Mouse (Mus musculus): ENCODE measurements around the gene Ercc2.
A peak's percentile ranks its signal among the peaks of the same experiment; 100 is the strongest.

Gene Ercc2

GRCm38 (mm10) chr7:19405417-19405816 is 23.6 kb downstream of the Ercc2 start:
- peak in 1 of 2 experiments; percentile 59 for DNase-seq (ENCODE audit: low spot score in 2 of 2)

GRCm38 (mm10) chr7:19409753-19410152 is 27.9 kb downstream of the Ercc2 start:
- DNase-seq (ENCODE audit: low spot score in 2 of 2) = no peak

GRCm38 (mm10) chr7:19410766-19411344 is 29.0 kb downstream of the Ercc2 start:
- no peak for DNase-seq (ENCODE audit: low spot score in 2 of 2)

DNA sequence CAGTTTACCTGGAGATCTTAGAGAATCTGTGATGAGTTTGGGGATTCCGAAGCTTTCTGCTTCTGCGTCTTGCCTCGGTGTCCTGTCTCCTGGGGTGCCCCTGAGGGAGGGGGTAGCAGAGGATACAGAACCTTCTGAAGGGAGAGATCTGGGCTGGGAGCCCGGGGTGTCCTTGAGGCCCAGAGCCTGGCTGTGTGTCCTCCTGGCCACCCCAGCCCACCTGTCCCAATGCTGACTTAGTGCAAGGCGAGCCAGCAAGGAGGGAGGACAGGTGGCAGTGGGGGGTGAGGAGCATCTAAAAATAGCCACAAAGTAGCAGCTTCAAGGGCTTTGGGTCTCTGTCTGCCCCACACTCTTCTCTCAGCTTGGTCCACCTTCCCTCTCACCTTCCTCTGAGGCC is 30.0 kb downstream of the Ercc2 start:
- DNase-seq (ENCODE audit: low spot score in 2 of 2) = no peak

DNA sequence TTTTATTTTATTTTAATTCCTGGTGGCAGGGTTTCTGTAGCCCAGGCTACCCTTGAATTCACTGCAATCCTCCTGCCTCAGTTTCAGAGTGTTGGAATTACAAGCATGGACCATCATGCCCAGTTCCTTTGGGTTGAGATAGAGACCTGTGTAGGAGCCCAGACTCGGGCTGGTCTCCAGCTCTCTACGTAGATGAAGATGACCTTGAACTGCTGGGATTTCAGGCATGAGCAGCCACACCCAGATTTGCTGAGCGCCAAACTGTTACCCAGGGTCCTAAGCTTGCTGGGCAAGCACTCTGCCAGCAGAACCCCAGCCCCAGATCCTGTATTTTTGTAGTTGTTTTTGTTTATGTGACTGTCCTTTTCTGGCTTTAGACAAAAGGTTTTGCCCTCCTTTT is 31.7 kb downstream of the Ercc2 start:
- DNase-seq (ENCODE audit: low spot score in 2 of 2) = no peak

DNA sequence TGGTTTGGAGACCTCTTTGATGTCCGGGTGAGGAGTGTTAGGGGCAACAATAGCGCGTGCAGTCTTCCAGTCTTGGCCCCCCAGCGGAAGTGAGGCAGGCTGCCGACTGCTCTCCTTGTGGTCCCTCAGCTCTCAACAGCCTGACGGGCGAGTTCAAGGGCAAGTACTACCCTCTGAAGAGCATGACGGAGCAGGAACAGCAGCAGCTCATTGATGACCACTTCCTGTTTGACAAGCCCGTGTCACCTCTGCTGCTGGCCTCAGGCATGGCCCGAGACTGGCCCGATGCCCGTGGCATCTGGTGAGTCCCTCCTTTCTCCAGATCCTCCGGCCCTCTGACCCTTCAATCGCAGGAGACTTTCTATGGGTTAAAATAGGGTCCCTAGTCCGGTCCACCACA is 34.8 kb downstream of the Ercc2 start:
- no peak for DNase-seq (ENCODE audit: low spot score in 2 of 2)

- DNase-seq (ENCODE audit: low spot score in 2 of 2) = no peak
Measured at GRCm38 (mm10) chr7:19420121-19420520, 38.3 kb downstream of the Ercc2 start.

DNA sequence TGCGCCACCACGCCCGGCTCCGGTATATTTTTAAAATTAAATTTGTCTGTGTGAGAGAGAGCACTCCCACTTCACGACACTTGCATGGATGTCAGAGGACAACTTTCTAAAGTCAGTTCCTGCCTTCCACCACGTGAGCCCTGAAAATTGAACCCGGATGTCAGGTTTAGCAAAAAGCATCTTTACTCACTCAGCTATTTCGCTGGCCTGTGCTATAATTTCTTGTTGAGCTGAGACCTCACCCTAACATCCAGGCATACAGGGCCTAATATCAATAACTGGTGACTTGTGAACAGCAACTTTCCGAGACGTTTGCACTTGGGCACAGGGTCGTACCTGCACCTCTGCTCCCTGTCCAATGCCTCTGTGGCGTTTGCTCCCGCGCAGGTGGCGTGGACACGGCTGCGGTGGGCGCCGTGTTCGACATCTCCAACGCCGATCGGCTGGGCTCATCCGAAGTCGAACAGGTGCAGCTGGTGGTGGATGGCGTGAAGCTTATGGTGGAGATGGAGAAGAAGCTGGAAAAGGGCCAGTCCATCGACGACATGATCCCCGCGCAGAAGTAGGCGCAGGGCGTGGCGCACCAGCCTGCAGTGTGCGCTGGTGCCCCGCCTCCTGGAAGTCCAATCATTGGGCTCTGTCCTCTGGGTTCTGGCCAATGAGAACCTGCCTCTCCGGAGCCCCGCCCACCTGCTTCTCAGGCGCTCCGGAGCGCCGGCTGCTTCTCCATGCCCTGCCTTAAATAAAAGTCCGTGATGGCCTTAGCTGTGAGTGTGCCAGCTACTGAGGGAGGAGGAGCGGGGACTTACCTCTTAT is 39.2 kb downstream of the Ercc2 start:
- peak; percentile 81 to 89 for DNase-seq (ENCODE audit: low spot score in 2 of 2)

DNA sequence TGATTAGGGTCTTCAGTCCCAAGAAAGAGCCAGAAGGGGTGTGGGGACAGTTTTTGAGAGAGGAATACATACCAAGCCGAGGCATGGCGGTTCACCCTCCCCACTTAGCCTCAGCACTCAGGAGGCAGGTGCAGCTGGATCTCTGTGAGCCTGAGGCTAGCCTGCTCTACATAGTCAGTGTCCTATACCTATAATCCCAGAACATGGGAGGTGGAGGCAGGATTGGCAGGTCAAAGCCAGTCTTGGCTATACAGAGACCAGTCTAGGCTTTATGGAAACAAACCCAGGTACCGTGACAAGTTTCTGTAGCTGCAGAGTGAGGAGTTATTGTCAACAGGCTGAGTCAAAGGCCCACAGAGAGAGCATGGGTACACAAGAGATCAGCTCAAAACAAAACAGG is 41.3 kb downstream of the Ercc2 start:
- no peak for DNase-seq (ENCODE audit: low spot score in 2 of 2)

DNA sequence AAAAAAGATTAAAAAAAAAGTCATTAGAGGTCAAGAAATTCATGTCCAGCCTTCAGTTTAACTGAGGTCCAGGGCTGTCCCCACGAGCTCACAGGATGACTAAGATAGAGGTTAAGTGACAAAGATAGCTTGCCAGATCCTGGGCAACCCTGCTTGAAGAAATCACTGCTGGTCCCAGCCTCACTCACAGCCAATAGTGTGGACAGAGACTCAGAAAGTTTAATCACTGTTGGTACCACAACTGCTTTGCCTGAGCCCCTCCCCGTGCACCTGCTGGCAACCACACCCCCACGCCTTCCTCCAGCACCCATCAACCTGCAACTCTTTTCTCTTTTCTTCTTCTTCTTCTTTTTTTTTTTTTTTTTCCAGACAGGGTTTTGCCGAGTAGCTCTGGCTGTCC is 42.2 kb downstream of the Ercc2 start:
- DNase-seq (ENCODE audit: low spot score in 2 of 2) = no peak

- no peak for DNase-seq (ENCODE audit: low spot score in 2 of 2)
Measured at GRCm38 (mm10) chr7:19426349-19426748, 44.5 kb downstream of the Ercc2 start.

DNA sequence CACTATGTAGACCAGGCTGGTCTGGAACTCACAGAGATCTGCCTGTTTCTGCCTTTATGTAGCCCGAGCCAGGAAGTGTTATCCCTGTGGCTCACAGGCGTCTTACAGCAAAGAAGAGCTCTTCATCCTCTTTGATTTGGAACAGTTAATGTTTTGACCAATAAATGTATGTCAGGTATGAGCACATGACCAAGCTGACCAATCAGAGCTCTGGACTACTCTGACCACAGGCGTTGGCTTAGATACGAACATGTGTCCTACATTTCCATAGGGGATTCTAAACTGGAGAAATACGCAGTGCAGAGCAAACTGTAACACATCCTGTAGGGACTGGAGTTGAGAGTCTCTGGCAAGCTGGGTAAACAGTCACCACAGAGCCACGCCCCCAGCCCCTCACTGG is 45.1 kb downstream of the Ercc2 start:
- DNase-seq (ENCODE audit: low spot score in 2 of 2) = no peak

- DNase-seq (ENCODE audit: low spot score in 2 of 2) = no peak
Measured at GRCm38 (mm10) chr7:19427999-19428650, 46.3 kb downstream of the Ercc2 start.

GRCm38 (mm10) chr7:19429726-19430125 is 47.9 kb downstream of the Ercc2 start:
- no peak for DNase-seq (ENCODE audit: low spot score in 2 of 2)

GRCm38 (mm10) chr7:19430402-19430801 is 48.6 kb downstream of the Ercc2 start:
- DNase-seq (ENCODE audit: low spot score in 2 of 2) = no peak

DNA sequence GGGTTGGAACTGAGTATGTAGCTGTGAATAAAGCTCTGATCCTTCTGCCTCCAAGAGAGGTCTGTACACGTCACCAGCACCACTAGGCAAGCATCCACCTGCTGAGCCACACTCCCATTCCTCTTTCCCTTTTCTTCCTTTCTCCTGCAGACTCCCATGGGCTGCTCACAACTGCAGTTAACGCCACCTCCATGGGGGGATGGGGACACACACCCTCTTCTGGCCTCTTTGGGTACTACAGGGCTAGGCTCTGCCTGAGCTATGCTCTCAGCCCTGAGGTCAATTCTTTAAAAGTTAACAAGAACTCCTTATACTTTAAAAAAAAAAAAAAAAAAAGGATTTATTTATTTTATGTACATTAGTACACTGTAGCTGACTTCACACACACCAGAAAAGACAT is 50.7 kb downstream of the Ercc2 start:
- no peak for DNase-seq (ENCODE audit: low spot score in 2 of 2)

- DNase-seq (ENCODE audit: low spot score in 2 of 2) = no peak
Measured at GRCm38 (mm10) chr7:19436276-19436675, 54.5 kb downstream of the Ercc2 start.

GRCm38 (mm10) chr7:19437048-19437447 is 55.2 kb downstream of the Ercc2 start:
- DNase-seq (ENCODE audit: low spot score in 2 of 2) = no peak

DNA sequence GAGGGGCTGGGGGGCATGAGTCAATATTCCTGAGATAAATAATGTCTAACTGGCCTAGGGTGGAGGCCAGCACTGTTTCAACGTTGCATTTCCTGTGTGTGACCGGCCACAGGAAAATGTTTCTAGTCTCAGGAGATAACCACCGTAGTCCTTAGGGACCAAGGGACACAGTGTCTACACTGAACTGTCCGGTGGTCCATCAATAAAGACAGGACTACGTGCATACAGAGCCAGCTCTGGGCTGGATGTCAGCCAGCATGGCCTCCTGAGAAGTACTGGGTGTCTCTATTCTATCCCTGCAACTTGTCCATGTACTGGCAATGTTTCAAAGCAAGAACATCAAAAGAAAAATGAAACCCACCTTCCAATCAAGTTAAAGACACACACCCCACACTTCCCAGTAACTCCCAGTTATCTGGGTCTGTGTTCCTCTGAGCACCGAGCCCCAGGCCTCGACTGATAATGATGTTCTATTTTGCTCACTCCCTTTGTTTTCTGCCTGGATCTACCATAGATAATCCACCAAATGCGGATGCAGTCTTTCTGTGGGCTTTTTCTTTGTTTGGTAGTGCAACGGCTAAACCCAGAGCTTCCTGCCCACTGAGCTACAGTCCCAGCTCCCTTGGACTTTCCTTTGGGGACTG is 59.8 kb downstream of the Ercc2 start:
- no peak for DNase-seq (ENCODE audit: low spot score in 2 of 2)

- peak; percentile 66 to 67 for DNase-seq (ENCODE audit: low spot score in 2 of 2)
Measured at GRCm38 (mm10) chr7:19443344-19443743, 61.5 kb downstream of the Ercc2 start.

DNA sequence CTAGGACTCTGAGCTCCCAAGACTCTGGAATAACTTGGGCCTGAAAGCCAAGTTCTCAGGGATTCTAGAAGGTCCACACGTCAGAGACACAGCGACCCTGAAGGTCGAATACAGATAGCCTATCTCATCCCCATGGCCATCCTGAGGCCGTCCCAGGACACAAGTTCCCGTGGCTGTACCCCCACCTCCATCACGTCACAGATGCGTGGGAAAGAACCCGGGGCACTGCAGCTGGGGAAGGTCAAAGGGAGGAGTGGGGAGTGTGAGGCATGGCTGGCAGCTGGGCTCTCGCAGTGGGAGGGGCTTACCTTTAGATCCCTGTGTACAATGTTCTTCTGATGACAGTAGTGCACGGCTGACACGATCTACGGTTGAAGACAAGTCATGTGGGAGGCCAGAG is 63.0 kb downstream of the Ercc2 start:
- no peak for DNase-seq (ENCODE audit: low spot score in 2 of 2)

All from right cerebral cortex, postnatal 36 days (tissue).